Mouse (Mus musculus) neutrophil, adult 83 days (primary cell): Measurements from ENCODE around the gene Ifit3b. TPM values are rescaled to one million over a fixed set of nuclear protein-coding genes. Genes with fewer than 3 reads are reported as not detected.

Source experiments
- total RNA-seq, 2 experiments: library from RNA; stranded (reverse); gene quantifications; one replicate each; pipeline ENCODE4 v1.2.4; 2023

The Ifit3b gene
- 1 to 10 TPM; 4.0 to 5.3 TPM for total RNA-seq

DNA sequence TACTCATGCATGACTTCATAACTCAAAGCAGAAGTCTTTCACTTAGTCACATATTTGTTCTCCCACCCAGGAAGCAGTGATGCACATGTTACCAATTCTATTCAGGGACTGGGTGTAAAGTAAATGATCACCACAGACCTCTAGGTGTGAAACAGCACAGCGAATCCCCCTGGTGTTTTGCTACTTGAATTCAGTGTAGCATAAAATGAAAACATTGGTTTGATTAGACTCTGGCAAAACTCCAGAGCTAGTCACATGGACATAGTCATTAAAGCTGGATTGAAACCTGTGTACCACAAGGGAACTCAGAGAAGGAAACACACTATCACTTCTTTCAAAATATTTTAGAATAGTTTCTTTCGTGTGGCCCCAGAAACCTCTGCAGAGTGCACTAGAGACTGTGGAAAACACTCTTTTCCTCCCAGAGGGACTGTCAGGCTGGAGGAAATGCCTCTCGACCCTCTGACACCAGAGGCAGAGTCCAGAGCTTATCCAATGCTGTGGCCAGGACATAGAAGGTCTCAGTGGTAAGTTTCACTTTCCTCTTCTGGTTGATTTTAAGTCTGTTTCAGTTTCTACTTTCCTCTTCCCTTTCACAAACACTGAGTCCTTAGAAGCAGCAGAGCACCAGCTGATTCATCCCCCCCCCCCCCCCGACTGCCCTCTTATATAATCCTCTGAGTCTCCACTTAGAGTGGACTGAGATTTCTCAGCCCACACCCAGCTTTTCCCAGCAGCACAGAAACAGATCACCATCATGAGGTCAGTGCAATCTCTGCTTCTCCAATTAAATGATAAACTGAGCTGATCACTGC, at the start of gene Ifit3b:
TSS of gene Ifit3b (plus strand) at position 734 of the 815 bp plus-strand sequence.

DNA sequence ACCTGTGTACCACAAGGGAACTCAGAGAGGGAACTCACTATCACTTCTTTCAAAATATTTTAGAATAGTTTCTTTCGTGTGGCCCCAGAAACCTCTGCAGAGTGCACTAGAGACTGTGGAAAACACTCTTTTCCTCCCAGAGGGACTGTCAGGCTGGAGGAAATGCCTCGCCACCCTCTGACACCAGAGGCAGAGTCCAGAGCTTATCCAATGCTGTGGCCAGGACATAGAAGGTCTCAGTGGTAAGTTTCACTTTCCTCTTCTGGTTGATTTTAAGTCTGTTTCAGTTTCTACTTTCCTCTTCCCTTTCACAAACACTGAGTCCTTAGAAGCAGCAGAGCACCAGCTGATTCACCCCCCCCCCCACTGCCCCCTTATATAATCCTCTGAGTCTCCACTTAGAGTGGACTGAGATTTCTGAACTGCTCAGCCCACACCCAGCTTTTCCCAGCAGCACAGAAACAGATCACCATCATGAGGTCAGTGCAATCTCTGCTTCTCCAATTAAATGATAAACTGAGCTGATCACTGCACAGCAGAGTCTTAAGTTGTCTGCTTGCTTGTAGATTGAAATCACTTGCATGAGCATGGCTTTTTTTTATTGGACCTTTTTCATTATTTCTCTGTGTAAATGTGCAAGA, 24.5 kb upstream of the Ifit3b start, which contains the start of gene Ifit3:
TSS of gene Ifit3 (plus strand) at position 406 of the 641 bp plus-strand sequence.

DNA sequence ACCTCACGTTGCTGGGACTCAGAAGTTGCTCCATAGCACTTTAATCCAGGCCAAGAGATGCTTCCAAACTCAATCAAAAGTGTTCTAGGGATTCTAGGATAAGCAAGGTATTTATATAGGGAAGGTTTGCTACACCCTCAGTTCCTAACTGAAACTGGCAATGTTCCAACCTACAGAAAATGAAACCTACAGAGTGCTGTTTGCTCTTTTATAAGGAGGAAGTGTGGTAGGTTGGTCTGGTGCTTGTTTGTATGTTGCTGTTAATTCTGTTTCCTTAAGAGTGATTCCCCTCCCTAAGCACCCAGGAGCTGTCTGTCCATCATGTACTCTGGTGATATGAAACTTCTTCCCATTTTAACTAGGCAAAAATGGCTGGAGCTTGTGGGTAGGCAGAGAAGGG, 5.9 kb upstream of the Ifit3b start, which contains the start of gene Ifit1bl1:
TSS of gene Ifit1bl1 (minus strand) at position 69 of the 400 bp plus-strand sequence.

DNA sequence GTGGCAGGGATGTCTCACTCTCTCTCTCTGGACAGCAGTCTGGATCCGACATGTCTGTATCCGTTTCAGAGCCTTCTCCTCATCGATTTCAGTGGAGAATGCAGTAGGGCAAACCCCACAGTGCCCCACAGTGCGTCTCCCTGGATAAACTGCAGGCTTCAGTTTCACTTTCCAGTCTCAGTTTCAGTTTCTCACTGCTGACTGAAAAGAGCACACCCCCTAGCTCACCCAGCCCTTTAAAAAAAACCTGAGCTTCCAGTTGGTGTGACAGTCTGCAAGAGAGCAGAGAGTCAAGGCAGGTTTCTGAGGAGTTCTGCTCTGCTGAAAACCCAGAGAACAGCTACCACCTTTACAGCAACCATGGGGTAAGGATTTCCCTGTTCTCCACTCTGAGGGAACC, 32.9 kb downstream of the Ifit3b start, which contains the start of the genes Ifit1bl2 and Ifit1:
TSS of gene Ifit1bl2 (minus strand) at position 121 of the 400 bp plus-strand sequence.
TSS of gene Ifit1 (plus strand) at position 249 of the 400 bp plus-strand sequence.

Other genes starting within 250 kb of the Ifit3b start
- gene Ch25h, start 132.8 kb upstream of the Ifit3b start, total RNA-seq = not detected
- gene Lipa, start 80.5 kb upstream of the Ifit3b start, total RNA-seq = 10 to 100 TPM; 59.9 to 67.6 TPM
- 1 to 10 TPM; 6.0 to 7.5 TPM for gene Ifit2, start 57.3 kb upstream of the Ifit3b start, total RNA-seq
- 10 to 100 TPM in 1 of 2 experiments, 1 to 10 TPM in 1; 9.3 to 14.8 TPM for gene Ifit3, start 24.4 kb upstream of the Ifit3b start, total RNA-seq
- gene Ifit1bl1, start 6.0 kb upstream of the Ifit3b start, total RNA-seq = 1 to 10 TPM in 1 of 2 experiments, under 1 TPM in 1; 0.77 to 1.2 TPM
- gene Ifit1bl2, start 32.8 kb downstream of the Ifit3b start, total RNA-seq = 10 to 100 TPM; 13.5 to 17.4 TPM
- 1 to 10 TPM; 2.9 to 6.8 TPM for gene Ifit1, start 32.9 kb downstream of the Ifit3b start, total RNA-seq
- not detected for gene Slc16a12, start 139.3 kb downstream of the Ifit3b start, total RNA-seq